Mouse (Mus musculus) urinary bladder, postnatal 0 days (tissue): ENCODE data around the gene Gm2310. TPM values are rescaled to one million over a fixed set of nuclear protein-coding genes. Genes with fewer than 3 reads are reported as not detected.

Experiments
- polyA plus RNA-seq: library from polyadenylated mRNA; unstranded; fragments of >200 nt; fragmentation: Nextera tagmentation; extraction: Ambion mirVana; gene quantifications from 2 replicates; pipeline ENCODE4 v1.2.1, GENCODE M21; 2015

Gene Gm2310
- not detected in 2 replicates for polyA plus RNA-seq

GRCm38 (mm10) chr15:8519853-8520252, at the start of gene Gm2310:
Gm2310 (minus strand) TSS chr15:8519953.

Other genes starting within 250 kb of the Gm2310 start
- 9.1 and 9.8 TPM in 2 replicates for gene Nipbl, start 75.5 kb downstream of the Gm2310 start, polyA plus RNA-seq
- 3.9 and 5.6 TPM in 2 replicates for gene Slc1a3, start 190.8 kb upstream of the Gm2310 start, polyA plus RNA-seq